Mouse (Mus musculus): ENCODE results near the gene Supt7l.

- TF ChIP-seq CTCF (IDR thresholded peaks at IDR 0.05; ENCODE audit: low read depth) (no peak), EP300 (optimal IDR thresholded peaks at IDR 0.05) (no peak)
These were observed 38.4 kb downstream of the Supt7l start for GRCm38 (mm10) chr5:31489116-31489769.
